Mouse (Mus musculus) layer of hippocampus, postnatal 10 days (tissue): ENCODE measurements at regions not wholly inside any gene's neighbourhood (a gene's known extent, or its start where the extent isn't known, plus 50 kb on each side); places are given as distances from the start of the nearest gene placed in this dataset.

ENCODE experiments used
- DNase-seq, 2 experiments: peaks; one replicate each; pipeline ENCODE4 v3.0.0; 2021; ENCODE audit warnings: low spot score in 2 of 2

- DNase-seq, result no peak
Observed at GRCm38 (mm10) chr12:49579451-49580190, 194.6 kb downstream of the Gm43517 start.

DNA sequence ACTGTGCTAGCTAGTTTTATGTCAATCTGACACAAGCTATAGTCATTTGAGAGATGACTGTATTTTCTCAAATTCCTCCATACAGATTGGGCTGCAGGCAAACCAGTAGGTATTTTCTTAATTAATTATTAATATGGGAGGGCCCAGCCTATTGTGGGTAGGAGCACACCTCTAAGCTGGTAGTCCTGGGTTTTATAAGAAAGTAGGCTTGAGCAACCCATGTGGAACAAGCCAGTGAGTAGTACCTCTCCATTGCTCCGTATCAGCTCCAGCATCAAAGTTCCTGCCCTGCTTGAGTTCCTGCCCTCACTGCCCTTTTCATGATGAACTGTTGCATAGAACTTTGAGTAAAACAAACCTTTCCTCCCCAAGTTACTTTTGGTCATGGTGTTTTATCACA is 198.9 kb downstream of the Gm43517 start:
- DNase-seq, result no peak

DNA sequence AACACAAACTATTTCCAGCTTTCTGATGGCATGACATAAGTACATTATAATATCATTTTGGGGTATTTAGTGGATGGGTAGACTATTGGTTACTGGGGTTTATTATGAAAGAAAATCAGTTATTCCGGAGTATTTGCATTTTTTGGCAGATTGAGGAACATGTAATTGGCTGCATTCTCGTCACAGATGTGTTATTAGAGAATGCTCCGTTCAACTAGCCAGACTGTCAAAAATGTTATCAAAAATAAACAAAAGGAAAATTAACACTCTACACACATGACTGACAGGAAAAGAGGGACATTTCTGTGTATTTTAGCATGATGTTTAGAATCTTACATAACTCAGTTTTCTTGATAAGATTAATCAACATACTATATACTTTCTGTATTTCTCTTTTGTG is 237.3 kb downstream of the Gm43517 start:
- DNase-seq, result no peak

DNA sequence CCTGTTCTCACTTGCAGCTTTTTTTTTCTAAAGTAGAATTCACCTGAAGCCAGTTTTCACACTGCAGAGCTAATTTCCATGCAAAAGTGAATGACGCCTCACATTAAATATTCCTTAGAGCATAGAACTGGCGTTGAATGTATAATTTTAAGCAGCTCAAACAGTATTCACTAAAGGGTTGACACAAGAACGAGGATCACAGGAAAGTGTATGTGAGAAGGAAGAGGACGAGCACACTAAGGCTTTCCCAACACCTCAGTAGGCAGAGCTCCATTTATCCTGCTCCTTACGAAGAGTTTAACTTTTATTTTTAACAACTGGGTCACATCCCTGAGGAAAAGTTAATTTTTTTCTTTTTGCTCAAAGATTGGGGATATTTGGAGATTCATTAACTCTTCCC is 242.2 kb downstream of the Gm43517 start:
- no peak for DNase-seq

- DNase-seq, result no peak
Observed at GRCm38 (mm10) chr12:49628014-49628413, 243.0 kb downstream of the Gm43517 start.

GRCm38 (mm10) chr12:49649104-49650063 is 264.4 kb downstream of the Gm43517 start:
- DNase-seq, result peak in 1 of 2 experiments; percentile 12
